Mouse (Mus musculus): ENCODE results near the gene Hlf. TPM values are rescaled to one million over a fixed set of nuclear protein-coding genes. Genes with fewer than 3 reads are reported as not detected.

The Hlf gene
- polyA plus RNA-seq, 1 experiment from 2014 or later, result 4.1 TPM

- no peaks in the 10 kb centered on the region for H3K4me1 ChIP-seq (replicated peaks)
- no peak overlapping the region for H3K4me2 ChIP-seq (replicated peaks)
- WGBS, result 95% methylated on average over 5 of the region's 5 CpGs
- no peak overlapping the region for H3K27ac ChIP-seq
- H3K9me3 ChIP-seq, result no peaks in the 10 kb centered on the region
- no peak overlapping the region for H3K4me3 ChIP-seq (replicated peaks)
- no peak overlapping the region for H3K9ac ChIP-seq (replicated peaks)
- ATAC-seq, result no peak
- H3K36me3 ChIP-seq, result no peaks in the 10 kb centered on the region
- H3K27me3 ChIP-seq, result no peaks in the 10 kb centered on the region
These were observed 64.5 kb downstream of the Hlf start for GRCm38 (mm10) chr11:90326146-90326545.

- no peak overlapping the region for H3K4me2 ChIP-seq (replicated peaks)
- H3K27me3 ChIP-seq, result no peaks in the 10 kb centered on the region
- no peak overlapping the region for H3K27ac ChIP-seq
- H3K36me3 ChIP-seq, result no peaks in the 10 kb centered on the region
- H3K4me3 ChIP-seq (replicated peaks), result no peak overlapping the region
- no peak overlapping the region for H3K9ac ChIP-seq (replicated peaks)
- no peaks in the 10 kb centered on the region for H3K4me1 ChIP-seq (replicated peaks)
- 89% methylated on average over 3 of the region's 3 CpGs for WGBS
- no peaks in the 10 kb centered on the region for H3K9me3 ChIP-seq
- ATAC-seq, result no peak
These were observed 66.1 kb downstream of the Hlf start for GRCm38 (mm10) chr11:90324597-90324996.

- Histone ChIP-seq H3K4me1 (replicated peaks) (no peaks in the 10 kb centered on the region), H3K9me3 (no peaks in the 10 kb centered on the region), H3K4me3 (replicated peaks) (no peak overlapping the region), H3K36me3 (no peaks in the 10 kb centered on the region), H3K4me2 (replicated peaks) (no peak overlapping the region), H3K27me3 (no peaks in the 10 kb centered on the region), H3K27ac (no peak overlapping the region), H3K9ac (replicated peaks) (no peak overlapping the region)
- WGBS, result 83% methylated on average over 7 of the region's 7 CpGs
- no peak for ATAC-seq
These were observed 69.8 kb downstream of the Hlf start for GRCm38 (mm10) chr11:90320922-90321321.

GRCm38 (mm10) chr11:90317482-90317881 is 73.2 kb downstream of the Hlf start:
- Histone ChIP-seq H3K9me3 (no peaks in the 10 kb centered on the region), H3K9ac (replicated peaks) (no peak overlapping the region), H3K36me3 (no peaks in the 10 kb centered on the region), H3K4me1 (replicated peaks) (no peaks in the 10 kb centered on the region), H3K27ac (no peak overlapping the region), H3K4me2 (replicated peaks) (no peak overlapping the region), H3K4me3 (replicated peaks) (no peak overlapping the region), H3K27me3 (no peaks in the 10 kb centered on the region)
- WGBS, result 19% methylated on average over 4 of the region's 4 CpGs
- no peak for ATAC-seq

GRCm38 (mm10) chr11:90314606-90315005 is 76.1 kb downstream of the Hlf start:
- Histone ChIP-seq H3K4me1 (replicated peaks) (no peaks in the 10 kb centered on the region), H3K27ac (no peak overlapping the region), H3K9me3 (no peaks in the 10 kb centered on the region), H3K9ac (replicated peaks) (no peak overlapping the region), H3K4me3 (replicated peaks) (no peak overlapping the region), H3K36me3 (no peaks in the 10 kb centered on the region), H3K4me2 (replicated peaks) (no peak overlapping the region), H3K27me3 (no peaks in the 10 kb centered on the region)
- no peak for ATAC-seq
- 76% methylated on average over 3 of the region's 3 CpGs for WGBS

GRCm38 (mm10) chr11:90306993-90307392 is 83.7 kb downstream of the Hlf start:
- Histone ChIP-seq H3K4me2 (replicated peaks) (no peak overlapping the region), H3K36me3 (no peaks in the 10 kb centered on the region), H3K9ac (replicated peaks) (no peak overlapping the region), H3K4me3 (replicated peaks) (no peak overlapping the region), H3K4me1 (replicated peaks) (no peaks in the 10 kb centered on the region), H3K27ac (no peak overlapping the region), H3K9me3 (no peaks in the 10 kb centered on the region), H3K27me3 (no peaks in the 10 kb centered on the region)
- ATAC-seq, result no peak
- WGBS, result 60% methylated on average over 6 of the region's 6 CpGs

GRCm38 (mm10) chr11:90306067-90306466 is 84.6 kb downstream of the Hlf start:
- H3K4me1 ChIP-seq (replicated peaks), result no peaks in the 10 kb centered on the region
- no peak overlapping the region for H3K27ac ChIP-seq
- H3K9ac ChIP-seq (replicated peaks), result no peak overlapping the region
- ATAC-seq, result no peak
- WGBS, result 86% methylated on average over 5 of the region's 5 CpGs
- H3K36me3 ChIP-seq, result no peaks in the 10 kb centered on the region
- no peak overlapping the region for H3K4me2 ChIP-seq (replicated peaks)
- no peaks in the 10 kb centered on the region for H3K27me3 ChIP-seq
- H3K9me3 ChIP-seq, result no peaks in the 10 kb centered on the region
- H3K4me3 ChIP-seq (replicated peaks), result no peak overlapping the region

- 0 out of 2 replicates have a peak, but pooled peaks cover 3% of the 10 kb centered on the region for H3K4me1 ChIP-seq (replicated peaks)
- no peaks in the 10 kb centered on the region for H3K36me3 ChIP-seq
- H3K27me3 ChIP-seq, result no peaks in the 10 kb centered on the region
- no peak overlapping the region for H3K4me3 ChIP-seq (replicated peaks)
- H3K27ac ChIP-seq, result no peak overlapping the region
- no peak for ATAC-seq
- no peaks in the 10 kb centered on the region for H3K9me3 ChIP-seq
- no peak overlapping the region for H3K4me2 ChIP-seq (replicated peaks)
- 95% methylated on average over 2 of the region's 2 CpGs for WGBS
- no peak overlapping the region for H3K9ac ChIP-seq (replicated peaks)
These were observed 96.1 kb downstream of the Hlf start for GRCm38 (mm10) chr11:90294622-90295021.

- Histone ChIP-seq H3K9me3 (no peaks in the 10 kb centered on the region), H3K4me1 (replicated peaks) (0 out of 2 replicates have a peak, but pooled peaks cover 3% of the 10 kb centered on the region), H3K27me3 (no peaks in the 10 kb centered on the region), H3K36me3 (no peaks in the 10 kb centered on the region), H3K4me2 (replicated peaks) (no peak overlapping the region), H3K9ac (replicated peaks) (no peak overlapping the region), H3K4me3 (replicated peaks) (no peak overlapping the region), H3K27ac (no peak overlapping the region)
- no peak for ATAC-seq
These were observed 97.9 kb downstream of the Hlf start for GRCm38 (mm10) chr11:90292766-90293165.

GRCm38 (mm10) chr11:90291156-90291555 is 99.5 kb downstream of the Hlf start:
- no peak overlapping the region for H3K9ac ChIP-seq (replicated peaks)
- 57% methylated on average over 4 of the region's 4 CpGs for WGBS
- H3K36me3 ChIP-seq, result no peaks in the 10 kb centered on the region
- H3K4me1 ChIP-seq (replicated peaks), result 0 out of 2 replicates have a peak, but pooled peaks cover 3% of the 10 kb centered on the region
- no peak overlapping the region for H3K4me2 ChIP-seq (replicated peaks)
- no peak overlapping the region for H3K27ac ChIP-seq
- no peaks in the 10 kb centered on the region for H3K27me3 ChIP-seq
- H3K4me3 ChIP-seq (replicated peaks), result no peak overlapping the region
- ATAC-seq, result no peak
- H3K9me3 ChIP-seq, result no peaks in the 10 kb centered on the region

- Histone ChIP-seq H3K4me1 (replicated peaks) (0 out of 2 replicates have a peak, but pooled peaks cover 3% of the 10 kb centered on the region), H3K4me2 (replicated peaks) (no peak overlapping the region), H3K27ac (no peak overlapping the region), H3K36me3 (no peaks in the 10 kb centered on the region), H3K9me3 (no peaks in the 10 kb centered on the region), H3K9ac (replicated peaks) (no peak overlapping the region), H3K27me3 (no peaks in the 10 kb centered on the region), H3K4me3 (replicated peaks) (no peak overlapping the region)
- no peak for ATAC-seq
- WGBS, result 93% methylated on average over 6 of the region's 6 CpGs
These were observed 104.0 kb downstream of the Hlf start for GRCm38 (mm10) chr11:90286550-90287154.
